Mouse (Mus musculus) lung, adult 2 months (tissue): ENCODE measurements at regions not wholly inside any gene's neighbourhood (a gene's known extent, or its start where the extent isn't known, plus 50 kb on each side); places are given as distances from the start of the nearest gene placed in this dataset.
A peak's percentile ranks its signal among the peaks of the same experiment; 100 is the strongest.

Experiments used
- DNase-seq: peaks from one replicate; pipeline ENCODE4 v3.0.0; 2022
- H3K4me1 ChIP-seq: fragments of 200-500 bp; 2 replicates; pipeline ENCODE4 v1.6.1; 2011; ENCODE audit warnings: low read length; ENCODE audit not compliant: control insufficient read depth, insufficient read depth
- H3K4me3 ChIP-seq: fragments of 200-500 bp; replicated peaks from 2 replicates; pipeline ENCODE3; 2011; ENCODE audit warnings: low read depth, mild to moderate bottlenecking, control low read depth, low read length; ENCODE audit errors: extremely low read depth
- CTCF ChIP-seq: fragments of 200-500 bp; IDR thresholded peaks from 2 replicates; pipeline ENCODE4 v1.5.1; 2011; ENCODE audit warnings: mild to moderate bottlenecking, low read length, control low read depth; ENCODE audit not compliant: insufficient read depth
- POLR2A ChIP-seq: fragments of 200-500 bp; IDR thresholded peaks from 2 replicates; pipeline ENCODE4 v1.6.1; 2011; ENCODE audit warnings: low read depth, mild to moderate bottlenecking, control low read depth, low read length, borderline replicate concordance; ENCODE audit errors: extremely low read depth
- WGBS: fragments of 180-500 bp; shearing (Covaris S2); methylation state at CpG from one replicate; pipeline ENCODE4 v1.1.7; 2018; 5-methylcytosine and 5-hydroxymethylcytosine counted together

DNA sequence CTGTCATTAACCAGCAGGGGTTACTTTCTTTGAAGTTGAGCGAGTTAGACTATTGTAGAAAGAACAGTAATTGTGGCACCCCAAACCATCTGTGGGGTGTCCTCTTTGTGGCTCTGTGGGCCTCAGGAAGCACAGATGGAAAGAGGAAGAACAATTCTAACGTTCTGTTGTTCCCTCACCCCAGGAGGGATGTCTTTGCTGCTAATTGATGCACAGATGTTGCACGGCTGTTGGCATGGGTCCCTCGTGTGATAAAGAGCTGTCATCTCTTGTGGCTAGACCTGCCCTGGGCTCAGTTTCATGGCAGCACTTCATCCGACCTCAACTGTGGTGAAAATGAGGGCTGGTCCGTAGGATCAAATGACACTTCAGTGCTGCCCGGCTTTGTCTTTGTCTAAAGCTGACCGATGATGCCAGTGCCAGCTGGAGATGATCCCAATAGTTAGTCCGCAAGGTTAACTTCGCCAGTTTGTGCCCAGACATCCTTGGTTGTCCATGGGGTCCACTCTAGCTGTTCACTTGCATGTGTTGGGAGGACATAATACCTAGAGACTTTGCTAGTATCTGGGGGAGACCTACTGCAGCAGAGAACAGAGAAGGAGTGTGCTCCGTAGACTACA is 241.1 kb upstream of the Cxcr4 start:
- peaks cover 3% of the 10 kb centered on the region; the same call in 1 of the 2 replicates for H3K4me1 ChIP-seq
- 41% methylated on average over 11 of the region's 11 CpGs for WGBS
- TF ChIP-seq POLR2A (no peak), CTCF (no peak)
- no peak for DNase-seq
- no peak overlapping the region for H3K4me3 ChIP-seq

DNA sequence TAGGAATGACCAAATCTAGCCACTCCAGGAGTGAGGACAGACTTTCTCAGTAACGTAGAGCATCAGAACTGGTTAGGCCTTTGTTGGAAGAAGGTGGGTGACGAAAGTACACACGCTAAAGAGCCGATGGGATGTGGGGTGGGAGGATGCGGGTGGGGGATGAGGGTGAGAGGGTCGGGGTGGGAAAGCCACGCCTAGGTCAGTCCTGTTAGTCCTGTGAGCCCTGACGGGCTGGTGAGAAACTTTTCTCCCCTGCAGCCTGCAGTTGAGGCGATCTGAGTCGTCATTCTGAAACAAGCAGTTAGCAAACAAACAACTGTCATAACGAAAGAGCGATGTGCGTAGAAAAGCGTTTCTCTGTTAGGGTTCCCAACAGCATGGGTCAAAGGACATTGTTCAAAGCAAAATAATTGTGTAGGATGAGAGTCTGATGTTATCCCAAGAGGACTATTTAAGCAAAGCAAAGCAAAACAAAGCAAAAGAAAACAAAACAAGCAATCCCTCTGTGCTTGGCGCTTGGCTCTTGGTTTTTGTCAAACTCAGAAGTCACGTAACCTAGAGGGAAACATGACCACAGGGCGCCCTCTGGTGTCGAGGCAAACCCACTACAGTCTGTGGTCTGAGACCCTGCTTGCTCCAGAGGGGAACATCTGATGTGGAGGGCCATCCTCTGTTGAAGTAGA is 240.2 kb upstream of the Cxcr4 start:
- 7% methylated on average over 18 of the region's 18 CpGs for WGBS

DNA sequence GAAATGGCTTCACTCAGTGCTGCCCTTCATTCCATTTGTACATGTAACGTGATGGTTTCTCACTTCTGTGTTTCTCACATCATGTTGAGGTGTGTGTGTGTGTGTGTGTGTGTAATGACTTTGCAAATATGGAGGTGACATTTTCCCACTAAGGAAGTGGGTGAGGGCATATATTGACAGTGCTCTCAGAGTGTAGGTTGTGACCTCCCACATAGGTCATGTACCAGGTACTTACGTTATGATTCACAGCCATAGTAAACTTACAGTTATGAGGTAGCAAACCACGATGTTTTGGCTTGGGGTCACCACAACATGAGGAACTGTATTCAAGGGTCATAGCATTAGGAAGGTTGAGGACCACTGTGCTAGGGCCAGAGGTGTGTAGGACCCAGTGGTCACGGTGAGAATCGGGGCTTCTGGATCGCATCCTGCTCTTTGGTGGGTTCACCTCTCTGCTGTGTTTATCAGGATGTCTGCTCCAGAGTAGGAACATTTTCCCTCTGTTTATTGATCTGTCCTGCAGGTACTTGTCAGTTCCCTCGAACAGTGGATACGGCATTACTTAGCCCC is 238.7 kb upstream of the Cxcr4 start:
- 84% methylated on average over 8 of the region's 8 CpGs for WGBS
- no peak for DNase-seq
- Histone ChIP-seq H3K4me1 (peaks cover 3% of the 10 kb centered on the region; the same call in 1 of the 2 replicates), H3K4me3 (no peak overlapping the region)
- TF ChIP-seq POLR2A (no peak), CTCF (no peak)

More for the DNA sequence above, 240.2 kb upstream of the Cxcr4 start:
- peak overlapping the region; percentile 61 for H3K4me3 ChIP-seq
- peak; percentile 98 for TF ChIP-seq CTCF
- TF ChIP-seq POLR2A, result no peak
- DNase-seq, result peak; percentile 75
- H3K4me1 ChIP-seq, result peaks cover 3% of the 10 kb centered on the region; the same call in 1 of the 2 replicates

DNA sequence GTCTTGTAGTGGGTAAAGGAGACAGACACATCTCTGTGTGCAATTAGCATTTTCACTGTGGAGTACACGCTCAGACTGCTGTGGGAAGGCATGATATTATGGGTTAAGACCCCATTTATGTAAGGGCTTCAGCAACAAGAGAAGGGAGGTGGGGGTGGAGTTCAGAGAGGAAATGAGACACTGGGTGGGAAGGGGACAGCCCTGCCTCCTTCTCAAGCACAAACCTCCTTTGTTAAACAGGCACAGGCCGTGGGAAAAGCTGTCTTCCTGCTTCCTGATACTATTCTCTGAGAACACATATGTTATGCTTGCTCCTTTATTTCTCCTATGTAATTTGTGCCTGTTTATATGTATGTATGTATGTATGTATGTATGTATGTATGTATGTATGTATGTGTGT is 237.4 kb upstream of the Cxcr4 start:
- no peak overlapping the region for H3K4me3 ChIP-seq
- TF ChIP-seq POLR2A, result no peak
- no peak for TF ChIP-seq CTCF
- peaks cover 3% of the 10 kb centered on the region; the same call in 1 of the 2 replicates for H3K4me1 ChIP-seq
- 38% methylated on average over 2 of the region's 2 CpGs for WGBS
- DNase-seq, result no peak

DNA sequence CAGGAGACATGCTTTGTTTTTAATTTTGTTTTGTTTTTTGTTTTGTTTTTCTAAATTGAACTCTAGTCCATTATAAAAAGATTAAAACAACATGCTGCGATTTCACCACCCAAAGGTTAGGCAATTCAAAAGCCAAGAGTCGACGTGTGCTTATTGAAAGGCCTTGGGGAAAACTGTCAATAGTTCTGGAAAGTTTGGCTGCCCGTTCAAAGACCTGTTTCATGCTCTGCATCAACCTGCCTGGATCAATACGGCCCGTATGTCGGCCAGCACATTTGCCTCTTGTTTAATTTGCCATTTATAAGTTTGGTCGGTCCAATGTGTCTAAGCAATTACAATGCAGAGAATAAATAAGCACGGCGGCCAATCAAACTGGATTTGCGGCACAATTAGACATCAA is 234.3 kb upstream of the Cxcr4 start:
- TF ChIP-seq POLR2A (no peak), CTCF (no peak)
- DNase-seq, result no peak
- H3K4me3 ChIP-seq, result no peak overlapping the region
- 88% methylated on average over 11 of the region's 11 CpGs for WGBS
- no peaks in the 10 kb centered on the region for H3K4me1 ChIP-seq

DNA sequence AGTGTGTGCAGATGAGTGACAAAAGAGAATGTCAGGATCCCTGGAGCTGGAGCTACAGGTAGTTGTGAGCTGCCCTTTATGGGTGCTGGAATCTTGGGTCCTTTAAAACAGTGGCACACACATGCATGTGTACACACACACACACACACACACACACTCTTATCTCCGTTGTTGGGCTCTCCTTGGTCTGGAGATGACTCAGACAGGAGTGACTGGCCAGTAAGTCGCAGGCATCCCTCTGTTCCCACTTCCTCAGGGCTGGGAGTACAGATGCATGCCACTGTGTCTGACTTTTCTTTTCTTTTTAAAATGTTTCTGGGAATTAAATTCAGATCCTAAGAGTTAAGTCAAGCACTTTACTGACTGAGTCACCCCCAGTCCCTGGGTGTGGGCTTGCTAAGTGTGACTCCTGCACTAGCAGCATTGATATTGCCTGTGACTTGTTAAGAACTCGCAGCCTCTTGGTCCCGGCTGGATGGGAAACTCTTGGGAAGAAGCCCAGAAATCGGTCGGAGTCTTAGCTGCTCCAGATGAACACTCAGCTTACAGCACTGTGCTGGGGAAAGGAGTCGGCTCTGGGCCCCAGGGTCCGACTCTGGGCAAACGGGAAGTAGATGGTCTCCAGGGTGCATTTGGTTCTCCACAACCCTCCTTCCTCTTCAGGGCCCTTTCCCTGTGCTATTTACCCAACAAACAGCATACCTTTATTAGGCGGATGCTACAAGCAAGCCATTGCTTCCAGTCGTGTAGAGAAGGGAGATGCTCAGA is 233.0 kb upstream of the Cxcr4 start:
- Histone ChIP-seq H3K4me3 (no peak overlapping the region), H3K4me1 (no peaks in the 10 kb centered on the region)
- no peak for DNase-seq
- TF ChIP-seq POLR2A (no peak), CTCF (no peak)
- 43% methylated on average over 11 of the region's 11 CpGs for WGBS

DNA sequence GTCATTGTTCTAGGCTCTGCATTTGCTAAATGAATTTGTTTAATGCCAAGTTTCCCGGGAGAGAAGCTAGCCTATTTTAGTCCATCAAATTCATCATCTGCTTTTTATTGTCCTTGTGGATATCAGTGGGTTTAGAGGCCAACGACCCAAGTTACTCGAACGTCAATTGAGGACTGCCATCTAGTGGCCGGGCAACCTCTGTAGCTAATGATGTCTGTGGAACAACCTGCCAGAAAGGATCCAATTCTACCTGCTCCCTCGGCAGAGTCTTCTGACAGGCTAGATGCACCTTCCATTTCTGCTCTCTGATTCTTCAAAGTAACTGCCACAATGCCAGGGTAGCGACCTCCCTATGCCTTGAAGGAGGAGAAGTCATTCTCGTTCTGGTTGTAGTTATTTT is 232.1 kb upstream of the Cxcr4 start:
- Histone ChIP-seq H3K4me1 (no peaks in the 10 kb centered on the region), H3K4me3 (no peak overlapping the region)
- peak; percentile 74 for DNase-seq
- TF ChIP-seq POLR2A, result no peak
- peak; percentile 84 for TF ChIP-seq CTCF
- WGBS, result 2% methylated on average over 8 of the region's 8 CpGs

DNA sequence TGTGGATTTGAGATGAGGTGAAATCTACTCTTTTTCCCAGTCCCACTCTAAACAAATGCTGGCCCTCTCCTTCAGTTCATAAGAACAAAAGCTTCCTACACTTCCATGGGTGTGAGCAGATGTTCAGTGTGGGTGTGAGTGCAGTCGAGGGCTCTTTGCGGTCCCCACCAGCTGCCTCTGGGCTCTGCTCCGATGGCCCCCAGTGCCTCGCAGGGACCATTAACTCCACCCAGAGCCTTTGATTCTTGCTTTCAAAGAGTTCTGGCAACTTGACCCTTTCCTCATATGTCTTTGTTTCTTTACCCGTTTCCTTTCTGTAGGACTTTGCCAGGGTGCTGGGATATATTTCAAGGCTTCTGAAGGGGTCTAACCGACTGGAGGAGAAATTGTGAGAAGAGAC is 229.9 kb upstream of the Cxcr4 start:
- TF ChIP-seq POLR2A (no peak), CTCF (no peak)
- 53% methylated on average over 6 of the region's 6 CpGs for WGBS
- Histone ChIP-seq H3K4me1 (no peaks in the 10 kb centered on the region), H3K4me3 (no peak overlapping the region)
- DNase-seq, result no peak

DNA sequence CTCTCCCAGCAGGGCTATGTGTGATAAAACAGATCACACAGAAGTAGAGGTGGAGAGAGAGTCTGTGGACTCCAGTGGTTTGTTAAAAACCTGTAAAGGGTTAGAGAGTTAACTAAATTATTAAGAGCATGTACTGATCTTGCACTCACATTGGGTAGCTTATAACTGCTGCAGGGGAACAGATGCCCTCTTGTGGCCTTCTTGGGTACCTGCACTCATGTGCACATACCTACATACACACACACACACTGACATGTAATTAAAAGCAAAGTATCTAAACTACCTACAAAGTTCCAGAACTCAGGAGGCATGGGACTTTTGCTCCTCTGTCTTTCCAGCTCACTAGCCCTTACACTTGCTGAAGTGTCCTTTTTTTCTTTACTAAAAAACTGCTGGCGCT is 228.4 kb upstream of the Cxcr4 start:
- Histone ChIP-seq H3K4me3 (no peak overlapping the region), H3K4me1 (no peaks in the 10 kb centered on the region)
- no peak for DNase-seq
- 97% methylated on average over 1 of the region's 1 CpGs for WGBS
- TF ChIP-seq POLR2A (no peak), CTCF (no peak)

DNA sequence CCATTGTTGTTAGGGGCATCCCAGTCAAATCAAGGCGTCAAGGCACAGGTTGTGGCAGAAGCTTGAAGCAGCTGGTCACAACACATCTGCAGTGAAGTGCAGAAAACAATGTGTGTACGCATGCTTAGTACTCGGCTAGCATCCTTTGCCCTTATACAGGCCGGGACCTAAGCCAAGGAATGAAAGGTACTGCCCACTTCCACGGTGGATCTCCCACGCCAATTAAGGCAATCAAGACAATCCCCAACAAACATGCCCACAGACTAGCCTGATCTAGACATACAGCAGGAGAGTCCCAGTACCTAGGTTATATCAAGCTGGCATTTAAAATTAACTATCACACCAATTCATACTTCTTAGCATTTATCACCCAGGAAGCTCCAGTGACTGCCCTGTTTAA is 227.5 kb upstream of the Cxcr4 start:
- DNase-seq, result no peak
- no peaks in the 10 kb centered on the region for H3K4me1 ChIP-seq
- WGBS, result 86% methylated on average over 6 of the region's 6 CpGs
- no peak overlapping the region for H3K4me3 ChIP-seq
- TF ChIP-seq CTCF, result no peak

DNA sequence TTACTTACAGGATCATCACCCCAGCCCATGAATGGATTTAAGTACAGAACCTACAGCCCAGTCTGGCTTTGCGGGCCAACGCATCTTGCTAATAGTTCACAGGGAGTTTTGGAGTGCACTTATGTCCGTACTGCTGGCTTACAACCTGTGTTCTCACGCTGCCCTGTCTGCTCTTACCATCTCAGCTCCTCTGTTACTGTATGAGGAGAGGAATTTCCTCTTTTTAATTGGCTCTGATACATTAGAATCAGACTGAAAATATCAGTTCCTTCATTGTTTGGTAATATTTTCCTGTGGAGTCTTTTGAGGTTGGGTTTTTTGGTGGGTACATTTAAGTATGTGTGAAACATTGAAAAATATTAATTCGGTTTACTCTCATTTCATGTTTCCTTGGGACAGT is 221.3 kb upstream of the Cxcr4 start:
- no peak for DNase-seq
- WGBS, result 76% methylated on average over 5 of the region's 5 CpGs
- no peak for TF ChIP-seq POLR2A
- no peak for TF ChIP-seq CTCF
- Histone ChIP-seq H3K4me1 (no peaks in the 10 kb centered on the region), H3K4me3 (no peak overlapping the region)
